Mouse (Mus musculus) liver, embryonic 14.5 days (tissue): ENCODE data around the gene Xdh. TPM values are rescaled to one million over a fixed set of nuclear protein-coding genes. Genes with fewer than 3 reads are reported as not detected.

Experiments
- ATAC-seq: fragments of 200-750 bp; cut with Nextera tagmentation; 2 replicates; pipeline ENCODE4 v1.8.0; 2017; ENCODE audit warnings: moderate number of reproducible peaks, mild to moderate bottlenecking, moderate library complexity; ENCODE audit not compliant: insufficient read depth
- DNase-seq, 3 experiments: peaks; one replicate each; pipeline ENCODE4 v3.0.0-alpha.2; 2012 to 2013; ENCODE audit warnings: low read depth in 3 of 3, low spot score in 3 of 3
- H3K27ac ChIP-seq: fragments of 300-500 bp; sonication (generic); 2 replicates; pipeline ENCODE4 v1.5.1; 2014; ENCODE audit warnings: moderate library complexity, mild to moderate bottlenecking, control low read depth, inconsistent platforms
- H3K27me3 ChIP-seq: fragments of 300-500 bp; sonication (generic); 2 replicates; pipeline ENCODE4 v1.6.1; 2014; ENCODE audit warnings: mild to moderate bottlenecking, low read length, moderate library complexity; ENCODE audit not compliant: control insufficient read depth, insufficient read depth
- H3K36me3 ChIP-seq: fragments of 300-500 bp; sonication (generic); replicated peaks from 2 replicates; pipeline ENCODE4 v1.6.1; 2014; ENCODE audit warnings: low read depth; ENCODE audit not compliant: control insufficient read depth, insufficient read depth
- H3K4me1 ChIP-seq, 2 experiments: fragments of 200-500 bp in 1 of 2; fragments of 300-500 bp in 1 of 2; sonication (generic) in 1 of 2; replicated peaks; 2 replicates each; pipeline ENCODE4 v1.6.1; 2012 to 2014; ENCODE audit warnings: antibody characterized with exemption in 1 of 2, inconsistent platforms in 1 of 2, low read length in 1 of 2; ENCODE audit not compliant: control insufficient read depth in 2 of 2, insufficient read depth in 2 of 2
- H3K4me2 ChIP-seq: fragments of 300-500 bp; sonication (generic); 2 replicates; pipeline ENCODE4 v1.6.1; 2014; ENCODE audit warnings: low read depth, mild to moderate bottlenecking, control low read depth, moderate library complexity
- H3K4me3 ChIP-seq, 2 experiments: fragments of 200-500 bp in 1 of 2; fragments of 300-500 bp in 1 of 2; sonication (generic) in 1 of 2; 2 replicates each; pipeline ENCODE4 v1.5.1; 2012 to 2014; ENCODE audit warnings: low read depth in 2 of 2, low read length in 2 of 2, mild to moderate bottlenecking in 2 of 2, control low read depth in 1 of 2, inconsistent platforms in 1 of 2, moderate library complexity in 1 of 2; ENCODE audit not compliant: insufficient read depth in 1 of 2
- H3K9ac ChIP-seq: fragments of 300-500 bp; sonication (generic); replicated peaks from 2 replicates; pipeline ENCODE4 v1.6.1; 2014; ENCODE audit warnings: mild to moderate bottlenecking, control low read depth, moderate library complexity
- H3K9me3 ChIP-seq: fragments of 300-500 bp; sonication (generic); 2 replicates; pipeline ENCODE4 v1.6.1; 2016; ENCODE audit warnings: low read length, mixed read lengths; ENCODE audit not compliant: control insufficient read depth
- CTCF ChIP-seq: IDR thresholded peaks from 2 replicates; pipeline ENCODE4 v1.5.1; 2016; ENCODE audit warnings: antibody characterized with exemption, low read depth, control low read depth
- EP300 ChIP-seq: IDR thresholded peaks from 2 replicates; pipeline ENCODE4 v1.6.1; 2016; ENCODE audit warnings: antibody characterized with exemption, low read depth
- WGBS: fragments of 180-500 bp; shearing (Covaris S2); extraction: QIAGEN DNeasy Blood & Tissue Kit; methylation state at CpG from one replicate; pipeline ENCODE4 v1.1.7; 2014; ENCODE audit not compliant: insufficient replicate concordance; 5-methylcytosine and 5-hydroxymethylcytosine counted together
- polyA plus RNA-seq, 2 experiments: library from polyadenylated mRNA; depleted of rRNA in 1 of 2; stranded (reverse) in 1 of 2; unstranded in 1 of 2; fragments of >200 nt; fragmentation: Nextera tagmentation in 1 of 2; extraction: Ambion mirVana in 1 of 2; gene quantifications; 2 replicates each; pipeline versions ENCODE4 v1.2.1 to v1.2.3; 2012 to 2014

Gene Xdh
- polyA plus RNA-seq, 2 experiments, result 0.85 to 1.3 TPM

DNA sequence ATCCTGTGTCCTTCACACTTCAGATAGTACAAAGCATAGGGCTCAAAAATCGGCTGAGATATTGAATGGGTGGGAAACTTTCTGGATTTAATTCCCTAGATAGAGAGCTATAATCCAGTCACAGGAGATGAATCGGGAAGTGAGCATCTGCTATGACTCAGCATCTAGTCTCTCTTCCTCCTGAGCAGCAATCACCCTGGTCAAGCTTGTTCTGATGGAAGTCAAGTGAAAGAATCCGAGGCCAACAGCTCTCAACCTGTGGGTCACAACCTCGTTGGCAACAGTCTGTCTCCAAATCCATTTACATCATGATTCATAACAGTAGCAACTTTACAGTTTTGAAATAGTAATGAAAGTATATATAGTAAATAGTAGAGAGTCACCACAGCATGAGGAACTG, 14.8 kb downstream of the Xdh start:
- Histone ChIP-seq H3K9me3 (no peaks in the 10 kb centered on the region), H3K27ac (no peak overlapping the region), H3K27me3 (no peaks in the 10 kb centered on the region), H3K4me3 (no peak overlapping the region), H3K4me1 (no peaks in the 10 kb centered on the region), H3K36me3 (no peaks in the 10 kb centered on the region), H3K4me2 (no peak overlapping the region), H3K9ac (no peak overlapping the region)
- TF ChIP-seq CTCF (no peak), EP300 (no peak)
- 40% methylated on average over 4 of the region's 4 CpGs for WGBS
- DNase-seq (no peak), ATAC-seq (no peak)

DNA sequence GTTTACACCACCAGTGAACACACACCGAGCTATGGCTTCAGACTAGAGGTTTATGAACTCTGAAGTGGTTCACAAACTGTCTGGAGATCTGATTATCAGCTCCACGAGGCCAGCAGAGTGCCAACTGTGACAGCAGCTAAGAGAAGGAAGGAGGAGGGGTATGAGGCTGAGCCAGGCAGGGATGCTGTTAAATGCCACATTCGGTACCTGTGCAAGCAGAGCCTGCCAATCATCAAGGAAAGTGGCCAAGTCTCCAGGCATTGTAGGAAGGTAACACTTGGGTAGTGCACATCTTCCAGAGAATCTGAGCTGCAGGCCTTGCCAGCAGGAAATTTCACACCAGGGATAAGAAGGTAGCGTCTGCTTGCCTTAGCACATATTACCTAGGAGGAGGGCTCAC, 15.7 kb downstream of the Xdh start:
- TF ChIP-seq EP300 (no peak), CTCF (no peak)
- 50% methylated on average over 4 of the region's 4 CpGs for WGBS
- Histone ChIP-seq H3K27me3 (no peaks in the 10 kb centered on the region), H3K36me3 (no peaks in the 10 kb centered on the region), H3K9ac (no peak overlapping the region), H3K4me3 (no peak overlapping the region), H3K4me1 (no peaks in the 10 kb centered on the region), H3K4me2 (no peak overlapping the region), H3K27ac (no peak overlapping the region), H3K9me3 (no peaks in the 10 kb centered on the region)
- ATAC-seq (no peak), DNase-seq (no peak)

DNA sequence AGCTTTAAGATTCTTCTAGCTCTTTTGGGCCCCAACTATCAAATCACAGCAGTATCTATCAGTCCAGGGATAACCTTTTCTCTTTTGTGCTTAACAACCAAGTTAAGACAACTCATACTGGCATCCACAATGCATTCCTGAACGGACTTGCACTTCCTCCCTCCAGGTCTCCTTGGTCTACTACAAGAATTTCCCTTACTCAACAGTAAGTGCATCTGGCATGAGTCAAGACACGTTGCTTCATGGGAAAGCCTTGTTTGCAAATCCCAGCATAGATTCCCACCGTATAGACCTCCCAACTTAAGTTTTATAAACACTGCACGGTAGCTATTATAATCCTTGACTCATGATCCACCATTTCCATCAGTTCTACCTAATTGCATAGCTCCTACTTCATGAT, 16.4 kb downstream of the Xdh start:
- DNase-seq, result no peak
- no peak for TF ChIP-seq EP300
- no peak for TF ChIP-seq CTCF
- H3K4me3 ChIP-seq, result no peak overlapping the region
- WGBS, result 49% methylated on average over 4 of the region's 4 CpGs
- H3K9ac ChIP-seq, result no peak overlapping the region
- H3K27me3 ChIP-seq, result no peaks in the 10 kb centered on the region
- no peak overlapping the region for H3K4me2 ChIP-seq
- ATAC-seq, result no peak
- no peaks in the 10 kb centered on the region for H3K36me3 ChIP-seq
- no peaks in the 10 kb centered on the region for H3K4me1 ChIP-seq
- no peaks in the 10 kb centered on the region for H3K9me3 ChIP-seq
- H3K27ac ChIP-seq, result no peak overlapping the region

DNA sequence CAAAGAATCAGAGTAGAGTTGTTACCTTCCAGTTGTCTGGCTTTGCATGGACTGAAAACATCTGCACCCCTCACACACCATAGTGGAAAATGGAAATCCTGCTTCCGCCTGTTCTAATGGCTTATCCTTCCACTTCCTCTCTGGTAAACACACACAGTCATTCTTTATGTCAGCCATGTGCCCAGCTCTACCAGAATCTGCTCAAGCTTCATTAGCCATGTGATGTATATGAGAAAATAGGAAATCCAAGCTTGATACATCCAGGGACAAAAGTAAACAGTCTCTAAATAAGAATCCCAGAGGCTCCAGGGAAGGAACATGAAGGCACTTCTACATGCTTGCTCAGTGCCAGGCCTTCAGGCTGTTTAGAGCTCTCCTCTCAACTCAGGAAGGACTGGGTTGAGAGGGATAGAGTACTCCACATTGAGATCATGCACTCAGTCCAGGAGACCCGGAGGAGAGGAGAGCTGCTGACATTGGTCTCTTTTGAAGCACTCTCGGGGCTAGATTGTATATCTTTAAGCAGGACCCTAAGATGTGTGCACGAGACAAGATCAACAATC, 17.4 kb downstream of the Xdh start:
- H3K4me1 ChIP-seq, result no peaks in the 10 kb centered on the region
- DNase-seq (no peak), ATAC-seq (no peak)
- H3K27ac ChIP-seq, result no peak overlapping the region
- no peaks in the 10 kb centered on the region for H3K9me3 ChIP-seq
- no peak for TF ChIP-seq EP300
- TF ChIP-seq CTCF, result no peak
- H3K9ac ChIP-seq, result no peak overlapping the region
- no peak overlapping the region for H3K4me2 ChIP-seq
- no peaks in the 10 kb centered on the region for H3K27me3 ChIP-seq
- no peak overlapping the region for H3K4me3 ChIP-seq
- 52% methylated on average over 4 of the region's 4 CpGs for WGBS
- no peaks in the 10 kb centered on the region for H3K36me3 ChIP-seq

DNA sequence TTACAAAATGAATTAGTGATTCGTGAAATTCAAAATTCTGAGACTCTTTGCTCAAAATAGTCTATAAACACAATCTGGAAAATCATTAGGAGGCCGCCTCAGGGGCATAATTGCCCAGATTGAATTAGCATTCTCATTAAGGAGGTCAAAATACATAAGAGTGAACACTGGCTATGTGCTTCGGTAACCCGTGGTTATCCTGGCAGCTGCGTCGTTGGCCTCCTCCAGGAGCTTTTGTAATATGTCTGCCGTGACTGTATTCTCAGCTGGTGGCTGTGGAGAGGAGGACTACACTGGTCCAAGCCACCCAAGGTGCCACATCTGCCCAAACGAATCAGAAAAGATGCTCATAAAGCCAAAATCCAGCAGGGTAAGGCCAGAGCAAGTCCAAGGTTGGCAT, 30.5 kb downstream of the Xdh start:
- Histone ChIP-seq H3K4me3 (no peak overlapping the region), H3K4me1 (no peaks in the 10 kb centered on the region), H3K27ac (no peak overlapping the region), H3K9me3 (no peaks in the 10 kb centered on the region), H3K27me3 (no peaks in the 10 kb centered on the region), H3K9ac (no peak overlapping the region), H3K36me3 (no peaks in the 10 kb centered on the region), H3K4me2 (no peak overlapping the region)
- TF ChIP-seq EP300 (no peak), CTCF (no peak)
- ATAC-seq, result no peak
- DNase-seq, result no peak
- WGBS, result 64% methylated on average over 8 of the region's 8 CpGs
